ENCODE assay signal across 7 mouse cellular contexts in the genomic region with DNA sequence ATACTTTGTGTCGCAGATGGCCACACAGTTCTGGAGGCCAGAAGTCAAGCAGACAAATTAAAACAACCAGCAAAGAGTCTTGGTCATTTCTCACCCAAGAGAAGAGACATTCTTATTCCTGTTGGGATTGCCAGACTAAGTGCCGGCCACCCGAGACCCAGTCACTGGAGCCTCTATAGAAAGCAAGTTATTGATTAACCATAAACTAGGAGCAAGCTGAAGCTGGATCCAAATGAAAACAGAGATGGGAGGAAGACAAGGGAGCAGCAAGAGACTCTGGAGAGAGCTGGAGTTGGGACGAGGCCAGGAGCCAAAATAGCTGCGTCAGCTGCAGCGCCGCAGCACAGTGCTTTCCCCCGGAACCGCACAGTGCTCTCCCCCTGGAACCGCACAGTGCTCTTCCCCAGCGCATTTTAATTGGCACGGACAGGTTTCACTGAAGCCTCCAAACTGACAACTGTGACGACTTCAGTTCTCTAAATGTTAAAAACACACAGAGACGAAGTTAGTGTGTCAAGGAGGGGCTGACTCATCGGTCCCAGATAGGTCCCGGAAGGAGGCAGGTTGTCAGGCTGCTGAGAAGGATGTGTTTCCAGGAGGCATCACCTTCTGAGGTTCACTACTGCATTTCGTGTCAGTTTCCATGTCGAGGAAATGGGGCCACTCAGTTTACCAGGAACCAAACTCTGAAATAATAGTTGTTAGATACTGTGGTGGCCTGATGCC.
DNase-seq lines count a peak whose midpoint lies in the region; ATAC-seq lines count a peak whose summit lies in the region.

No protein-coding gene starts in this region.

- H3K9ac ChIP-seq in neural tube, embryonic 13.5 days, result no peak overlapping the region

- H3K36me3 ChIP-seq in neural tube, embryonic 13.5 days, result no peaks in the 10 kb centered on the region

- H3K4me2 ChIP-seq in neural tube, embryonic 13.5 days, result peak overlapping the region; percentile 12; the same call in 1 of the 2 replicates

- 49% methylated on average over 18 of the region's 18 CpGs for WGBS in neural tube, embryonic 13.5 days

- DNase-seq in frontal cortex, postnatal 36 days (ENCODE audit: low spot score in 2 of 2), result peak; percentile 16 to 38
- no peak for DNase-seq in frontal cortex, postnatal 14 days (ENCODE audit: low spot score in 2 of 2)
- no peak for DNase-seq in neural tube, embryonic 10.5 days (ENCODE audit: extremely low spot score, low spot score)
- DNase-seq in kidney, adult 8-10 months, result peak; percentile 21 to 30
- no peak for DNase-seq in liver

- no peak overlapping the region for H3K27ac ChIP-seq in neural tube, embryonic 13.5 days (replicated peaks)

- H3K4me3 ChIP-seq in neural tube, embryonic 13.5 days, result no peak overlapping the region

- H3K9me3 ChIP-seq in neural tube, embryonic 13.5 days, result no peaks in the 10 kb centered on the region

- ATAC-seq in neural tube, embryonic 13.5 days (ENCODE audit: low read depth), result 0 out of 2 replicates have a peak, but pooled peaks have one; percentile 32
- ATAC-seq in activated CD4-positive, CD25-positive, alpha-beta regulatory T cell, adult 4 months, result no peak

- H3K27me3 ChIP-seq in neural tube, embryonic 13.5 days, result no peaks in the 10 kb centered on the region

- H3K4me1 ChIP-seq in neural tube, embryonic 13.5 days (replicated peaks), result peaks cover 8% of the 10 kb centered on the region; the same call in 1 of the 2 replicates

Comparison
In these comparisons a context has a peak if more than half of its experiments do, and no peak if none do; other contexts are left out.
1. DNase-seq: peak in frontal cortex, postnatal 36 days (2 of 2) and kidney, adult 8-10 months (2 of 2); none in frontal cortex, postnatal 14 days (0 of 2), neural tube, embryonic 10.5 days (single experiment) and liver (single experiment).